Mouse (Mus musculus): ENCODE data around the gene Zfp704. TPM values are rescaled to one million over a fixed set of nuclear protein-coding genes. Genes with fewer than 3 reads are reported as not detected.

Gene Zfp704
- polyA plus RNA-seq, 1 experiment from 2014 or later: 12.0 TPM

DNA sequence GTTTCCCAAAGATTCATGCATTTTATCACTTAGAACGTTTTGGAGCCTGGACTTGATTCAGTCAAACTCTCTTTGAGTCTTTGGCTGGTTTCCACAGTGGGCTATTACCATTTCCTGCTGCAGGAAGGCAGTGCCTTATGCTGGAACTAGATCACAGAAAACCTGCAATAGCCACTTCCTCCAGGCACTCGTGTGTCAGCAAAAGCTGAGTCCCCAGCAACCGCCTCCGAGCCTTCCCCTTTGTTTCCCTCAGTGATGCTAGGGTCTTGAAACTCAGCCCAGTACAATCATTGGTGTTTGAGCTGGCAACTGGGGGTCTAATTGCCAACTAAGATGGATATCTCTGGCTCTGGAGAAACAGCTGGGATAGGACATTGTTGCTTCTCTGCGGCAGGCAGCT is 207.0 kb downstream of the Zfp704 start:
- Histone ChIP-seq H3K4me3 (replicated peaks) (no peak overlapping the region), H3K27ac (replicated peaks) (peak overlapping the region; percentile 48), H3K9ac (replicated peaks) (no peak overlapping the region), H3K27me3 (replicated peaks) (no peaks in the 10 kb centered on the region), H3K4me2 (no peak overlapping the region), H3K36me3 (no peaks in the 10 kb centered on the region), H3K9me3 (replicated peaks) (no peaks in the 10 kb centered on the region), H3K4me1 (peaks cover 38% of the 10 kb centered on the region)
- WGBS: 35% methylated on average over 5 of the region's 5 CpGs
- peak; percentile 33 for ATAC-seq (ENCODE audit: low FRiP score)

GRCm38 (mm10) chr3:9402345-9402744 is 207.5 kb downstream of the Zfp704 start:
- H3K4me3 ChIP-seq (replicated peaks): no peak overlapping the region
- H3K4me1 ChIP-seq: peaks cover 38% of the 10 kb centered on the region
- no peak for ATAC-seq (ENCODE audit: low FRiP score)
- no peak overlapping the region for H3K27ac ChIP-seq (replicated peaks)
- no peak overlapping the region for H3K9ac ChIP-seq (replicated peaks)
- 79% methylated on average over 5 of the region's 5 CpGs for WGBS
- H3K9me3 ChIP-seq (replicated peaks): no peaks in the 10 kb centered on the region
- H3K36me3 ChIP-seq: no peaks in the 10 kb centered on the region
- no peak overlapping the region for H3K4me2 ChIP-seq
- H3K27me3 ChIP-seq (replicated peaks): no peaks in the 10 kb centered on the region

DNA sequence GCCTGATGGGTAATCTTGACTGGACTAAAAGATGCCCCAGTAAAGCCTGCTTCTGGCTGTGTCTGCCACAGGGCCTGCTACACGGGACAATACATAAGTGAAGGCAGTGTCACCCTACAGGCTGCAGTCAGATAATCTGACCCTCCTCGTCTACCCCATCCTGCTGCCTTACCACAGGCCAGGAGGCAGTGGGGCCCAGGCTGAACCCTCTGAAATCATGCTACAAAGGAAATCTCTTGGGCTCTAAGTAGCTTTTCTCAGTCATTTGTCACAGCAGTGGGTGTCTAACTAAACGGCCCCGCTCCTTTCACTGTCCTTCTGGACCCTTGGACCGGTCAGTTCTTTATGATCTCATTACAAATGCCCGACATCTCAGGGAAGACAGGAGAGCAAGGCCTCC is 208.2 kb downstream of the Zfp704 start:
- H3K9ac ChIP-seq (replicated peaks): no peak overlapping the region; the same call in 1 of the 2 replicates
- 43% methylated on average over 6 of the region's 6 CpGs for WGBS
- no peaks in the 10 kb centered on the region for H3K9me3 ChIP-seq (replicated peaks)
- no peaks in the 10 kb centered on the region for H3K27me3 ChIP-seq (replicated peaks)
- no peak overlapping the region for H3K27ac ChIP-seq (replicated peaks)
- peaks cover 38% of the 10 kb centered on the region for H3K4me1 ChIP-seq
- H3K36me3 ChIP-seq: no peaks in the 10 kb centered on the region
- no peak overlapping the region for H3K4me2 ChIP-seq
- H3K4me3 ChIP-seq (replicated peaks): no peak overlapping the region
- no peak for ATAC-seq (ENCODE audit: low FRiP score)

DNA sequence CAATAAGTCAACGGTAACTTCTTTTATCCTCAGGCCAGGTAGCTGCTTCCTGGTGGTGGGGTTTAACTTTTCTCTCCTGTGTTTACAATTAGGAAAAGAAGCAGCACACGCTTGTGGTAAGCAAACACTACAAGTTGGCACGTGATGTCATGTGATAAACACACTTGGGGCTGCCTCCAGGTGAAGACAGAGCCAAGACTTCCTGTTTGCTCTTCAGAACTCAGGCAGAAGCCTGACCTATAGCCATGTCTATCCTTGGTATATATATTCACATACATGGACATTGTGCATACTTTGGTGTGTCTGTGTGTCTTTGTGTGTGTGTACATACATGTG is 209.0 kb downstream of the Zfp704 start:
- no peak overlapping the region for H3K4me3 ChIP-seq (replicated peaks)
- no peak overlapping the region for H3K4me2 ChIP-seq
- WGBS: 61% methylated on average over 3 of the region's 3 CpGs
- 0 out of 2 replicates have a peak, but pooled peaks have one; percentile 16 for ATAC-seq (ENCODE audit: low FRiP score)
- no peak overlapping the region for H3K9ac ChIP-seq (replicated peaks)
- H3K27ac ChIP-seq (replicated peaks): peak overlapping the region; percentile 24; the same call in 1 of the 2 replicates
- peaks cover 38% of the 10 kb centered on the region for H3K4me1 ChIP-seq
- H3K9me3 ChIP-seq (replicated peaks): no peaks in the 10 kb centered on the region
- no peaks in the 10 kb centered on the region for H3K27me3 ChIP-seq (replicated peaks)
- no peaks in the 10 kb centered on the region for H3K36me3 ChIP-seq

DNA sequence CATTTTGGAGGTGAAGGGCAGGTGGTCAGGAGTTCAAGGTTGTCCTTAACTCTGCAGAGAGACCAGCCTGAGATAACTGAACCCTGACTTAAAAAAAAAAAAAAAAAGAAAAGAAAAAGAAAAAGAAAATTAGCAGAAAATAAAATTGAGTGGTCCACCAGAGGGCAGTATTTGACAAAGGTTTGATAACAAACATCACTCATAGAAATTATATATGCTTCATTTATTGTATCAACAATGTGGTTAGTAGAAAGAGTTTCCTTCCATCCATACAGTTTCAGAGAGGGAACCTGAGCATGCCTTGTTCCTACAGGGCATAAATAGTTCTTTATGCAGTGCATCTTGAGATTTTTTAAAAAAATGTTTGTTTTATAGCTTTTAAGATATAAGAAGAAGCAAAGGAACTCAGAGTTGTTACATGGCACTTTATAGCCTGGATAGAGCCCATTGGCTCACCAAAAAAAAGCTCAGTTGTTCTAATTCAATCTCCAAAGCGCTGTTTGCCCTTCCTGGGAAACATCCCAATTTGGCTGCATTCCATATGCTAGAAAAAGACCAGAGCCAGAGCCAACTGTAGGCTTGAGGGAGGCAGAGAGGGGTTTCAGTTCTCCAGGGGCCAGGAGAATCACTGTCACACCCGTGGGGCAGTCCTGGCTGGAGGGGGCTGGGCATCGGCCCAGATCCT is 209.5 kb downstream of the Zfp704 start:
- Histone ChIP-seq H3K4me2 (no peak overlapping the region), H3K27ac (replicated peaks) (peak overlapping the region; percentile 24; the same call in 1 of the 2 replicates), H3K9ac (replicated peaks) (no peak overlapping the region), H3K9me3 (replicated peaks) (no peaks in the 10 kb centered on the region), H3K36me3 (no peaks in the 10 kb centered on the region), H3K4me1 (peaks cover 38% of the 10 kb centered on the region), H3K4me3 (replicated peaks) (no peak overlapping the region), H3K27me3 (replicated peaks) (no peaks in the 10 kb centered on the region)
- WGBS: 37% methylated on average over 3 of the region's 3 CpGs
- peak; percentile 75; the same call in 1 of the 2 replicates for ATAC-seq (ENCODE audit: low FRiP score)

GRCm38 (mm10) chr3:9398271-9398670 is 211.6 kb downstream of the Zfp704 start:
- no peak for ATAC-seq (ENCODE audit: low FRiP score)
- H3K9me3 ChIP-seq (replicated peaks): no peaks in the 10 kb centered on the region
- WGBS: 78% methylated on average over 5 of the region's 5 CpGs
- no peak overlapping the region for H3K9ac ChIP-seq (replicated peaks)
- peaks cover 31% of the 10 kb centered on the region for H3K4me1 ChIP-seq
- H3K4me2 ChIP-seq: no peak overlapping the region
- no peak overlapping the region for H3K27ac ChIP-seq (replicated peaks)
- no peaks in the 10 kb centered on the region for H3K36me3 ChIP-seq
- H3K27me3 ChIP-seq (replicated peaks): no peaks in the 10 kb centered on the region
- no peak overlapping the region for H3K4me3 ChIP-seq (replicated peaks)
